Mouse (Mus musculus): ENCODE data around the gene Tle1. TPM values are rescaled to one million over a fixed set of nuclear protein-coding genes. Genes with fewer than 3 reads are reported as not detected.

Tle1 gene
- polyA plus RNA-seq, 1 experiment from 2014 or later: 27.8 TPM

GRCm38 (mm10) chr4:72157931-72158371 is 42.8 kb downstream of the Tle1 start:
- ATAC-seq (ENCODE audit: low FRiP score, low read depth): 0 out of 2 replicates have a peak, but pooled peaks have one; percentile 44
- Histone ChIP-seq H3K27ac (no peak overlapping the region), H3K4me1 (peaks cover 14% of the 10 kb centered on the region), H3K4me3 (no peak overlapping the region), H3K9ac (no peak overlapping the region), H3K9me3 (no peaks in the 10 kb centered on the region), H3K27me3 (no peaks in the 10 kb centered on the region), H3K36me3 (peaks cover 37% of the 10 kb centered on the region), H3K4me2 (replicated peaks) (no peak overlapping the region)
- WGBS: 43% methylated on average over 10 of the region's 10 CpGs

GRCm38 (mm10) chr4:72150460-72151131 is 50.1 kb downstream of the Tle1 start:
- H3K36me3 ChIP-seq: peaks cover 24% of the 10 kb centered on the region
- H3K4me2 ChIP-seq (replicated peaks): no peak overlapping the region
- no peak overlapping the region for H3K4me3 ChIP-seq
- no peaks in the 10 kb centered on the region for H3K4me1 ChIP-seq
- no peak overlapping the region for H3K9ac ChIP-seq
- H3K9me3 ChIP-seq: no peaks in the 10 kb centered on the region
- H3K27me3 ChIP-seq: no peaks in the 10 kb centered on the region
- ATAC-seq (ENCODE audit: low FRiP score, low read depth): no peak
- 55% methylated on average over 4 of the region's 4 CpGs for WGBS
- H3K27ac ChIP-seq: no peak overlapping the region

GRCm38 (mm10) chr4:72146003-72146402 is 54.7 kb downstream of the Tle1 start:
- ATAC-seq (ENCODE audit: low FRiP score, low read depth): no peak

GRCm38 (mm10) chr4:72144541-72144940 is 56.2 kb downstream of the Tle1 start:
- Histone ChIP-seq H3K27me3 (no peaks in the 10 kb centered on the region), H3K4me2 (replicated peaks) (no peak overlapping the region), H3K4me3 (no peak overlapping the region), H3K4me1 (no peaks in the 10 kb centered on the region), H3K9me3 (no peaks in the 10 kb centered on the region), H3K27ac (no peak overlapping the region), H3K9ac (no peak overlapping the region), H3K36me3 (peaks cover 48% of the 10 kb centered on the region)
- no peak for ATAC-seq (ENCODE audit: low FRiP score, low read depth)
- WGBS: 82% methylated on average over 2 of the region's 2 CpGs

More at GRCm38 (mm10) chr4:72146003-72146402, 54.7 kb downstream of the Tle1 start:
- H3K4me2 ChIP-seq (replicated peaks): no peak overlapping the region
- WGBS: 88% methylated on average over 2 of the region's 2 CpGs
- H3K4me3 ChIP-seq: no peak overlapping the region
- no peak overlapping the region for H3K9ac ChIP-seq
- no peaks in the 10 kb centered on the region for H3K4me1 ChIP-seq
- no peaks in the 10 kb centered on the region for H3K9me3 ChIP-seq
- H3K27me3 ChIP-seq: no peaks in the 10 kb centered on the region
- peaks cover 34% of the 10 kb centered on the region for H3K36me3 ChIP-seq
- H3K27ac ChIP-seq: no peak overlapping the region

- Histone ChIP-seq H3K9ac (no peak overlapping the region), H3K9me3 (no peaks in the 10 kb centered on the region), H3K4me2 (replicated peaks) (no peak overlapping the region), H3K27ac (no peak overlapping the region), H3K4me3 (no peak overlapping the region), H3K36me3 (peaks cover 72% of the 10 kb centered on the region), H3K4me1 (no peaks in the 10 kb centered on the region), H3K27me3 (no peaks in the 10 kb centered on the region)
- 80% methylated on average over 3 of the region's 3 CpGs for WGBS
- no peak for ATAC-seq (ENCODE audit: low FRiP score, low read depth)
These were observed 60.0 kb downstream of the Tle1 start for GRCm38 (mm10) chr4:72140706-72141105.

GRCm38 (mm10) chr4:72139475-72140120 is 61.1 kb downstream of the Tle1 start:
- Histone ChIP-seq H3K9ac (no peak overlapping the region), H3K4me2 (replicated peaks) (no peak overlapping the region), H3K4me1 (no peaks in the 10 kb centered on the region), H3K27ac (no peak overlapping the region), H3K4me3 (no peak overlapping the region), H3K9me3 (no peaks in the 10 kb centered on the region), H3K36me3 (peaks cover 73% of the 10 kb centered on the region), H3K27me3 (no peaks in the 10 kb centered on the region)
- 84% methylated on average over 11 of the region's 11 CpGs for WGBS
- no peak for ATAC-seq (ENCODE audit: low FRiP score, low read depth)

GRCm38 (mm10) chr4:72138264-72139080 is 62.2 kb downstream of the Tle1 start:
- Histone ChIP-seq H3K4me1 (no peaks in the 10 kb centered on the region), H3K9me3 (no peaks in the 10 kb centered on the region), H3K9ac (no peak overlapping the region), H3K4me2 (replicated peaks) (no peak overlapping the region), H3K27ac (no peak overlapping the region), H3K36me3 (peaks cover 70% of the 10 kb centered on the region), H3K4me3 (no peak overlapping the region), H3K27me3 (no peaks in the 10 kb centered on the region)
- WGBS: 95% methylated on average over 11 of the region's 11 CpGs
- no peak for ATAC-seq (ENCODE audit: low FRiP score, low read depth)

GRCm38 (mm10) chr4:72132646-72133045 is 68.1 kb downstream of the Tle1 start:
- Histone ChIP-seq H3K36me3 (peaks cover 59% of the 10 kb centered on the region), H3K4me1 (no peaks in the 10 kb centered on the region), H3K9ac (no peak overlapping the region), H3K4me3 (no peak overlapping the region), H3K27me3 (no peaks in the 10 kb centered on the region), H3K27ac (no peak overlapping the region), H3K9me3 (no peaks in the 10 kb centered on the region), H3K4me2 (replicated peaks) (no peak overlapping the region)
- 64% methylated on average over 3 of the region's 3 CpGs for WGBS
- no peak for ATAC-seq (ENCODE audit: low FRiP score, low read depth)

GRCm38 (mm10) chr4:72127596-72127995 is 73.1 kb downstream of the Tle1 start:
- Histone ChIP-seq H3K9ac (no peak overlapping the region), H3K9me3 (no peaks in the 10 kb centered on the region), H3K4me3 (no peak overlapping the region), H3K36me3 (peaks cover 66% of the 10 kb centered on the region), H3K27ac (no peak overlapping the region), H3K4me2 (replicated peaks) (no peak overlapping the region), H3K27me3 (no peaks in the 10 kb centered on the region), H3K4me1 (no peaks in the 10 kb centered on the region)
- no peak for ATAC-seq (ENCODE audit: low FRiP score, low read depth)
- 63% methylated on average over 2 of the region's 2 CpGs for WGBS

- Histone ChIP-seq H3K27me3 (no peaks in the 10 kb centered on the region), H3K27ac (no peak overlapping the region), H3K4me1 (no peaks in the 10 kb centered on the region), H3K4me2 (replicated peaks) (no peak overlapping the region), H3K9me3 (no peaks in the 10 kb centered on the region), H3K4me3 (no peak overlapping the region), H3K36me3 (peaks cover 70% of the 10 kb centered on the region), H3K9ac (no peak overlapping the region)
- WGBS: 88% methylated on average over 5 of the region's 5 CpGs
- ATAC-seq (ENCODE audit: low FRiP score, low read depth): no peak
These were observed 75.9 kb downstream of the Tle1 start for GRCm38 (mm10) chr4:72124790-72125189.

GRCm38 (mm10) chr4:72122837-72123236 is 77.9 kb downstream of the Tle1 start:
- Histone ChIP-seq H3K36me3 (peaks cover 80% of the 10 kb centered on the region), H3K9ac (no peak overlapping the region)

GRCm38 (mm10) chr4:72122343-72122742 is 78.4 kb downstream of the Tle1 start:
- Histone ChIP-seq H3K4me2 (replicated peaks) (no peak overlapping the region), H3K27ac (no peak overlapping the region), H3K27me3 (no peaks in the 10 kb centered on the region), H3K9me3 (no peaks in the 10 kb centered on the region), H3K4me1 (no peaks in the 10 kb centered on the region), H3K4me3 (no peak overlapping the region), H3K9ac (no peak overlapping the region), H3K36me3 (peaks cover 79% of the 10 kb centered on the region)
- 63% methylated on average over 2 of the region's 2 CpGs for WGBS
- no peak for ATAC-seq (ENCODE audit: low FRiP score, low read depth)

More at GRCm38 (mm10) chr4:72122837-72123236, 77.9 kb downstream of the Tle1 start:
- Histone ChIP-seq H3K27ac (no peak overlapping the region), H3K27me3 (no peaks in the 10 kb centered on the region), H3K9me3 (no peaks in the 10 kb centered on the region), H3K4me2 (replicated peaks) (no peak overlapping the region), H3K4me1 (no peaks in the 10 kb centered on the region), H3K4me3 (no peak overlapping the region)
- no peak for ATAC-seq (ENCODE audit: low FRiP score, low read depth)
- 25% methylated on average over 1 of the region's 1 CpGs for WGBS

Measured in limb, embryonic 13.5 days (tissue).